Mouse (Mus musculus) brain, embryonic 14.5 days (tissue): ENCODE measurements around the gene U2af1l4.

Source experiments
- CTCF ChIP-seq: fragments of 200-500 bp; IDR thresholded peaks from 2 replicates; pipeline ENCODE4 v1.5.1; 2012; ENCODE audit warnings: inconsistent platforms, mild to moderate bottlenecking, moderate library complexity, borderline replicate concordance; ENCODE audit not compliant: insufficient read depth, insufficient read length; ENCODE audit errors: extremely low read depth
- POLR2A ChIP-seq: fragments of 200-500 bp; IDR thresholded peaks from 2 replicates; pipeline ENCODE4 v1.6.1; 2012; ENCODE audit warnings: mild to moderate bottlenecking, inconsistent platforms, borderline replicate concordance; ENCODE audit not compliant: poor library complexity, insufficient read depth, insufficient read length, severe bottlenecking; ENCODE audit errors: extremely low read depth

GRCm38 (mm10) chr7:30520856-30521255 lies 42.2 kb upstream of the U2af1l4 start:
- no peak for TF ChIP-seq CTCF
- TF ChIP-seq POLR2A, result no peak
